Mouse (Mus musculus): ENCODE data around the gene Vps11.
"Not testable (repeated sequence)": the region's sequence is repeated elsewhere in the genome, so short reads cannot be mapped to it uniquely, and the experiment has no call there.

Vps11 gene

DNA sequence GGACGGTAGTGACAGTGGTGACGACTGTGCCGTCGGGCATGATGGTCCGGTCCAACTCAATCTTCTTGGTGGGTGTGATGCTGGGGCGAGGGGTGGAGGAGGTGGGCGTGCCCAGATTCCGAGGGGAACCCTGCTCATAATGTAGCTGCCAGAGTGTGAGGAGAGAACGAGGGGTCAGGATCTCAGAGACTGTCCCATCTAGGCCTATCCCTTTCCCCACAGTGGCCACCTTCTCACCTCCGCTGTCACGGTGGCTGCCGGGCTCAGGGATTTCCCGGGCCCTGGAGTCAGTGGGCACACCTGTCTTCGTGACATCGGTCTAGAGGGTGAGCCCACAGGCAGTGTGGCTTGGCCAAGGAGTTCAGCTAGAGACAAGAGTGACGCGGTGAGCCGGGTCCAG, 46.6 kb downstream of the Vps11 start:
- DNase-seq (ENCODE audit: low read depth): no peak

GRCm38 (mm10) chr9:44314257-44314547, 47.3 kb downstream of the Vps11 start:
- DNase-seq (ENCODE audit: low read depth): no peak

GRCm38 (mm10) chr9:44313476-44314256, 47.8 kb downstream of the Vps11 start:
- no peak for DNase-seq (ENCODE audit: low read depth)

DNA sequence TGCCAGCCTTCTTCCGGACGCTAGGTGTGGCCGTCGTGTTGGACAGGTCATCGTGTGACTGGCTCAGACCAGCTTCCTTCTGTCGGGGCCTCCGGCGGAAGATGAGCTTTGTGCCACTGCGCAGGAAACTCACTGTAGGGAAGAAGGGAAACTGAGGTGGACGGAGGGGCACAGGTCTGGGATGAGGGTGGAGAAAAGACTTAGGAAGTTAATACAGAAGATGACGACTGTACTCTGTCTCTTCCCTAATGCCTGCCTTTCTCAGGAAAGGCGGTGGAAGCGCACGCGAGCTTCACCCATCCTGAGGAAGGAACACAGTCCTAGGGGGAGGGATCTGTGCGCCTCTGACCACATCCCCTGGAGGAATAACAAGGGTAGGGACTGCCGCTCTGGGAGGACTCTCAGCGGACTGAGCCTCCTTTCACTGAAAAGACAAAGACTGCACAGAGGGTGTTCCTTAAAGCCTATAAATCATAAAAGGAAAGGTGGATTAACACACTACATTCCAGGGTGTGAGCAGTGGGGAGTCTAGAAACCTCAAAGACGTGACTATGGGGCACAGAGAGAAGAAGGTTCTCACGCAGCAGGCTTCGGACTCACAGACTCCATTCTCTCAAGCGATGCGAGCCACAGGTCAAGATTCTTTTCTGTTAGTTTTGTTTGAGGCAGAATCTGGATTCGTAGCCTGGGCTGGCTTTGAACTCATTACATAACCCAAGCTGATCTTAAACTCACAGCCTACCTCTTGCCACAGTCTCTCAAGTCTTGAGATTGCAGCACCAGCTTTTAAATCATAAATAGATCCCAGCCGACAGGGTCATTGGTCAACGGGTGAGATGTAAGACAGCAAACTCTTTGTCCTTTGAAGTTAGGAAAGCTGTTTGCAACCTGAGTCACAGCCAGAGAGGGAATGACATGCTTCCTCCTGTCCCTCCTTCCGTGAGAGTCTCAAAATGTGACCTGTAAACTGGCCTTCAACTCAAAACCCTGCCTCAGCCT, 50.0 kb downstream of the Vps11 start:
- DNase-seq (ENCODE audit: low read depth): no peak

- no peak for DNase-seq (ENCODE audit: low read depth)
Observed at GRCm38 (mm10) chr9:44310750-44311135, 50.7 kb downstream of the Vps11 start.

DNA sequence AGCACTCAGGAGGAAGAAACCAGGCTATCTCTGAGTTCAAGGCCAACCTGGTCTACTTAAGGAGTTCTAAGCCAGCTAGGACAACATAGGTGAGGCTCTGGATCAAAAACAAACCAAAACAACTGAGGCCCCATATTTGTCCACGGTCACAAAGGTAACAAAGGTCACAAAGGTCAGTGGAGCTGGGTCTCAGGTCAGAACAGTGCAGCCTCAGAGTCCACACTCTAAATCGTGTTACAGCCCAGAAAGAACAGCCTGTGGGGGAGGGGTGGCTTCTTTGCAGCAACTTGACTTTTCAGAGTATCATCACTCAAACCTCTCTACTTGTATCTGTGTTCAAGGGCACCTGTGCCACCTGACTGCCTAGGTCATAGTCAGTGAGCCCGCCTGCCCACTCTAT, 51.7 kb downstream of the Vps11 start:
- DNase-seq (ENCODE audit: low read depth): no peak

DNA sequence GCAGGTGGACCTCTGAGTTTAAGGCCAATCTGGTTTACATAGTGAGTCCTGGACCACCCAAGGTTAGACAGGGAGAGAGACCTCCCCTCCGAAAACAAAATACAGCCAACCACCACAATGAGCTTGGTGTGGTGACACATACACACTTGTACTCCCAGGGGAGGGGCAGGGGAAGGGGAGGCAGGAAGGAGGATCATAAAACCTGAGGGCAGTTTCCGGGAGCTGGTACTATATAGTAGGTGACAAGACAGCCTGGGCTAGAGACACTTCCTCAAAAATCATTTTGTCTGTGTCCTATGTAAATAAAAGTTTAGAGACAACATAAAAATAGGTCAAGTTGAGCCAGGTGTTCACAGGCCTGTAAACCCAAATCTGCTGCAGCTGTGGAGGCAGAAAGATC, 54.2 kb downstream of the Vps11 start:
- no peak for DNase-seq (ENCODE audit: low read depth)

DNA sequence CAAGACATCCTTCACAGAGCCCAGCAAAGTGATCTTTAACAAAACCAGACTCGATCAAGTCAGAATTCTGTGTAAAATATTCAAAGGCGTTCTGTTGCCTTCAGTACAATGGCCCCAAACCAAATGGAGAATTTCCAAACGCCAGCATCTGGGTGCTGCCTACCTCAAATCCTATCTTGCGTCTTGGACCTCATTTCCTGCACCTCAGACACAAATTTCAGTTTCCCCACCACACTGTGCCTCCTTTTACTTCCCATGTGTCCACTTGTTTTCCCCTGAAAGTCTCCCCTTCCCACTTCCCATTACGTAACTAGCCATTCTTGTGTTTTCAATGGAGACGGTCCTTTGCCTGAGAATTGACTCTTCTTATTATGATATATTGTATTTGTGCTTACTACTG, 54.9 kb downstream of the Vps11 start:
- no peak for DNase-seq (ENCODE audit: low read depth)

- DNase-seq (ENCODE audit: low read depth): peak; percentile 97
Observed at GRCm38 (mm10) chr9:44305466-44306079, 55.9 kb downstream of the Vps11 start, which contains the start of gene Hinfp. Gene Hinfp (minus strand): TSS chr9:44305671.

DNA sequence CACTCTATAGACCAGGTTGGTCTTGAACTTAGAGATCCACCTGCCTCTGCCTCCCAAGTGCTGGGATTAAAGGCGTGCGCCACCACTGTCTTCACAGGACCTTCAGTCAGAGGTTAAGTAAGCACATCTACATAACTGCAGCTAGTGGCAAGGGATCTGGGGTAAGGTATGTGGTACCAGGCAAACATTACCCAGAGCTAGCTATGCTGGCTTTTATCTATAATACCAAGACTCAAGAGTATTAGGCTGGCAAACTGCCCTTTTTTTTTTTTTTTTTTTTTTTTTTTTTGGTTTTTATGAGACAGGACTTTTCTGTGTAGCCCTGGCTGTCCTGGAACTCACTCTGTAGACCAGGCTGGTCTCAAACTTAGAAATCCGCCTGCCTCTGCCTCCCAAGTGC, 61.5 kb downstream of the Vps11 start:
- DNase-seq (ENCODE audit: low read depth): not testable (repeated sequence)

Measured in c-Kit-positive CD71-negative TER-119-negative erythroid progenitor cells, embryonic 14.5 days (primary cell).